12 mouse cellular contexts compared by ENCODE assay signal in the genomic region with DNA sequence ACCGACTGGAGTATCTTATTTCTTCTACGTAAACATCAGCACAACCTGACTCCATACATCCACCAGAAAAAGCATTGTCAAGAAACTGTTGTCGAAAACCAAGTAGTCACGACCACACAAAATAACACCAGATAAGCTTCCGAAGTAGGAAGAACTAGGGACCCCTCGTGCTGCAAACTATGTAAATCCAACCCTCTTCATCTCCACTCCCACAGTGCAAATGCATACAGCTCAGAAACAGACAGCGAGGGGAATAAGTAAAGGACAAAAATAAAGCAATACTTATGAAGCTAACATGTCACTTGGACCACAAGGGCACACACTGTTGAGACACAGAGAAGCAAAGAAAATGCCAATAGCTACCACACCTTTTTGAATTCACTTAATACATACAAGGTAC. TPM values are rescaled to one million over a fixed set of nuclear protein-coding genes. Genes with fewer than 3 reads are reported as not detected.
A peak's percentile ranks its signal among the peaks of the same experiment; 100 is the strongest.
DNase-seq lines count a peak whose midpoint lies in the region; ATAC-seq lines count a peak whose summit lies in the region.
"Had no signal": no experiment of that assay in that cellular context is flagged by ENCODE, and none has a peak within 500 bp of the region (broad histone marks: within the 10 kb centered on the region; RNA-seq: fewer than 3 reads in every experiment).

No protein-coding gene starts in this region.

- 0 out of 2 replicates have a peak, but pooled peaks cover 4% of the 10 kb centered on the region for H3K36me3 ChIP-seq in kidney, embryonic 15.5 days
- H3K36me3 ChIP-seq in embryonic facial prominence, embryonic 15.5 days, result no peaks in the 10 kb centered on the region
- peaks cover 9% of the 10 kb centered on the region for H3K36me3 ChIP-seq in hindbrain, embryonic 13.5 days
- peaks cover 24% of the 10 kb centered on the region for H3K36me3 ChIP-seq in neural tube, embryonic 12.5 days
- H3K36me3 ChIP-seq: liver, embryonic 15.5 days had no signal

- peak overlapping the region; percentile 98 for H3K27ac ChIP-seq in kidney, embryonic 15.5 days
- H3K27ac ChIP-seq in embryonic facial prominence, embryonic 15.5 days (replicated peaks), result no peak overlapping the region
- H3K27ac ChIP-seq in hindbrain, embryonic 13.5 days, result peak overlapping the region; percentile 99
- no peak overlapping the region for H3K27ac ChIP-seq in neural tube, embryonic 12.5 days
- H3K27ac ChIP-seq: gastrocnemius, adult 2 months; liver, embryonic 15.5 days had no signal

- DNase-seq in kidney, adult 8-10 months, result no peak
- DNase-seq in thymus, postnatal 4 days, result no peak
- DNase-seq in cerebellum, postnatal 14 days, result no peak
- DNase-seq: gastrocnemius, adult 2 months; layer of hippocampus, postnatal 36 days; spleen, adult 18-20 months had no signal

- no peak for ATAC-seq in kidney, embryonic 15.5 days (replicated peaks; ENCODE audit: low FRiP score)
- no peak for ATAC-seq in embryonic facial prominence, embryonic 15.5 days (ENCODE audit: insufficient number of reproducible peaks, low FRiP score, low TSS enrichment, low read depth)
- no peak for ATAC-seq in hindbrain, embryonic 13.5 days (ENCODE audit: low FRiP score)
- no peak for ATAC-seq in neural tube, embryonic 12.5 days (ENCODE audit: low FRiP score, low read depth)
- no peak for ATAC-seq in cerebellum, adult (ENCODE audit: insufficient number of reproducible peaks, low FRiP score, low TSS enrichment)

- H3K4me3 ChIP-seq in kidney, embryonic 15.5 days (replicated peaks), result peak overlapping the region; percentile 75
- peak overlapping the region; percentile 22 for H3K4me3 ChIP-seq in embryonic facial prominence, embryonic 15.5 days (replicated peaks)
- H3K4me3 ChIP-seq in hindbrain, embryonic 13.5 days, result peak overlapping the region; percentile 83
- peak overlapping the region; percentile 82 for H3K4me3 ChIP-seq in neural tube, embryonic 12.5 days
- H3K4me3 ChIP-seq: gastrocnemius, adult 2 months; liver, embryonic 15.5 days had no signal

- 29% methylated on average over 7 of the region's 7 CpGs for WGBS in kidney, embryonic 15.5 days
- WGBS in embryonic facial prominence, embryonic 15.5 days, result 55% methylated on average over 7 of the region's 7 CpGs
- 57% methylated on average over 7 of the region's 7 CpGs for WGBS in hindbrain, embryonic 13.5 days
- WGBS in neural tube, embryonic 12.5 days, result 76% methylated on average over 7 of the region's 7 CpGs

- peaks cover 63% of the 10 kb centered on the region for H3K4me1 ChIP-seq in kidney, embryonic 15.5 days
- peaks cover 29% of the 10 kb centered on the region for H3K4me1 ChIP-seq in embryonic facial prominence, embryonic 15.5 days
- H3K4me1 ChIP-seq in hindbrain, embryonic 13.5 days (replicated peaks), result peaks cover 77% of the 10 kb centered on the region
- H3K4me1 ChIP-seq in neural tube, embryonic 12.5 days, result peaks cover 71% of the 10 kb centered on the region
- H3K4me1 ChIP-seq: liver, embryonic 15.5 days had no signal

- H3K9me3 ChIP-seq in kidney, embryonic 15.5 days (replicated peaks), result no peaks in the 10 kb centered on the region
- no peaks in the 10 kb centered on the region for H3K9me3 ChIP-seq in embryonic facial prominence, embryonic 15.5 days (replicated peaks)
- no peaks in the 10 kb centered on the region for H3K9me3 ChIP-seq in hindbrain, embryonic 13.5 days
- no peaks in the 10 kb centered on the region for H3K9me3 ChIP-seq in neural tube, embryonic 12.5 days
- H3K9me3 ChIP-seq: liver, embryonic 15.5 days had no signal

- H3K9ac ChIP-seq in kidney, embryonic 15.5 days, result peak overlapping the region; percentile 40; the same call in 1 of the 2 replicates
- no peak overlapping the region for H3K9ac ChIP-seq in embryonic facial prominence, embryonic 15.5 days
- peak overlapping the region; percentile 100 for H3K9ac ChIP-seq in hindbrain, embryonic 13.5 days
- peak overlapping the region; percentile 44; the same call in 1 of the 2 replicates for H3K9ac ChIP-seq in neural tube, embryonic 12.5 days
- H3K9ac ChIP-seq: liver, embryonic 15.5 days had no signal

- H3K4me2 ChIP-seq in kidney, embryonic 15.5 days, result peak overlapping the region; percentile 72
- peak overlapping the region; percentile 21 for H3K4me2 ChIP-seq in embryonic facial prominence, embryonic 15.5 days (replicated peaks)
- peak overlapping the region; percentile 87 for H3K4me2 ChIP-seq in hindbrain, embryonic 13.5 days
- peak overlapping the region; percentile 87 for H3K4me2 ChIP-seq in neural tube, embryonic 12.5 days (replicated peaks)
- H3K4me2 ChIP-seq: liver, embryonic 15.5 days had no signal

- no peaks in the 10 kb centered on the region for H3K27me3 ChIP-seq in kidney, embryonic 15.5 days
- peaks cover 9% of the 10 kb centered on the region; the same call in 1 of the 2 replicates for H3K27me3 ChIP-seq in embryonic facial prominence, embryonic 15.5 days
- no peaks in the 10 kb centered on the region for H3K27me3 ChIP-seq in hindbrain, embryonic 13.5 days
- no peaks in the 10 kb centered on the region for H3K27me3 ChIP-seq in neural tube, embryonic 12.5 days (replicated peaks)

RNA-seq across cellular contexts. Expression of a gene that starts 8.8 kb away (rescaled TPM):
- polyA plus RNA-seq in kidney, embryonic 15.5 days (2015; fragmentation: Nextera tagmentation; extraction: Ambion mirVana), result 85.5 and 94.3 TPM in 2 replicates
- 33.4 and 36.4 TPM in 2 replicates for polyA plus RNA-seq in embryonic facial prominence, embryonic 15.5 days (2015; fragmentation: Nextera tagmentation; extraction: Ambion mirVana)
- polyA plus RNA-seq in hindbrain, embryonic 13.5 days (2015; fragmentation: Nextera tagmentation; extraction: Ambion mirVana), result 139 and 175 TPM in 2 replicates
- polyA plus RNA-seq in neural tube, embryonic 12.5 days (2016; fragmentation: Nextera tagmentation; extraction: Ambion mirVana), result 108 and 120 TPM in 2 replicates

Comparison
In these comparisons a context has a peak if more than half of its experiments do, and no peak if none do; other contexts are left out.
1. H3K27ac ChIP-seq: peak in kidney, embryonic 15.5 days (single experiment) and hindbrain, embryonic 13.5 days (single experiment); none in embryonic facial prominence, embryonic 15.5 days (single experiment) and neural tube, embryonic 12.5 days (single experiment).
2. H3K4me2 ChIP-seq: peak in every context shown above with its lines; median percentile 87 in hindbrain, embryonic 13.5 days; 87 in neural tube, embryonic 12.5 days; 72 in kidney, embryonic 15.5 days; 21 in embryonic facial prominence, embryonic 15.5 days.
3. H3K4me3 ChIP-seq: peak in every context shown above with its lines; median percentile 83 in hindbrain, embryonic 13.5 days; 82 in neural tube, embryonic 12.5 days; 75 in kidney, embryonic 15.5 days; 22 in embryonic facial prominence, embryonic 15.5 days.